ENCODE assay signal across 23 mouse cellular contexts in the genomic region with DNA sequence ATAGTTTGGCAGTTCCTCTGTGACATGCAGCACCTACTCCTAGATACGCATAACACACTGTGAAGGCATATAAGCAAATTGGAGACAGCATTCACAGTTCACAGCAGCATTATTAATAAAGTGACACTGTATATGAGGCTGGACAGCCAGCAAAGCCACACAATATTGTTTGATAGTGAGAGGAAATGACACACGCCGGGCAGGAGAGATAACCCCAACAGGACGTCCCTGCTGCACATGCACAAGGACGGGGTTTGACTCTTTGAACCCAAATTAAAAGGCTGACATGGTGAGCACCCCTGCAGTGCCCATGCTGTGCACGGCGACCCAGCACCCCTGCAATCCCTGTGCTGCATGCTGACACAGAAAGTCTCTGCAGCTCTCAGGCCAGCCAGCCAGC. TPM values are rescaled to one million over a fixed set of nuclear protein-coding genes. Genes with fewer than 3 reads are reported as not detected.
DNase-seq lines count a peak whose midpoint lies in the region; ATAC-seq and TF ChIP-seq lines count a peak whose summit lies in the region.
"Had no signal": no experiment of that assay in that cellular context is flagged by ENCODE, and none has a peak within 500 bp of the region (broad histone marks: within the 10 kb centered on the region; RNA-seq: fewer than 3 reads in every experiment).

No protein-coding gene starts in this region.

- 0 out of 2 replicates have a peak, but pooled peaks cover 3% of the 10 kb centered on the region for H3K9me3 ChIP-seq in lung, embryonic 14.5 days (ENCODE audit: low read depth, low read length)
- H3K9me3 ChIP-seq in liver, embryonic 15.5 days (replicated peaks): no peaks in the 10 kb centered on the region
- no peaks in the 10 kb centered on the region for H3K9me3 ChIP-seq in forebrain, embryonic 12.5 days
- H3K9me3 ChIP-seq: embryonic facial prominence, embryonic 12.5 days; forebrain, embryonic 15.5 days; heart, embryonic 10.5 days; kidney, embryonic 15.5 days; limb, embryonic 12.5 days; midbrain, embryonic 10.5 days had no signal

- peaks cover 8% of the 10 kb centered on the region; the same call in 1 of the 2 replicates for H3K4me1 ChIP-seq in lung, embryonic 14.5 days (ENCODE audit: insufficient read depth)
- H3K4me1 ChIP-seq in liver, embryonic 15.5 days (replicated peaks): peaks cover 52% of the 10 kb centered on the region
- no peaks in the 10 kb centered on the region; the same call in 1 of the 2 replicates for H3K4me1 ChIP-seq in forebrain, embryonic 12.5 days
- H3K4me1 ChIP-seq: embryonic facial prominence, embryonic 12.5 days had no signal

- H3K4me3 ChIP-seq in lung, embryonic 14.5 days (ENCODE audit: low read depth, low read length): no peak overlapping the region
- no peak overlapping the region for H3K4me3 ChIP-seq in liver, embryonic 15.5 days (replicated peaks)
- H3K4me3 ChIP-seq in forebrain, embryonic 12.5 days (replicated peaks): no peak overlapping the region
- H3K4me3 ChIP-seq: embryonic facial prominence, embryonic 12.5 days; erythroblast, embryonic 14.5 days; forebrain, embryonic 15.5 days; heart, embryonic 10.5 days; kidney, embryonic 15.5 days; limb, embryonic 12.5 days; midbrain, embryonic 10.5 days; myocyte had no signal

- no peak overlapping the region for H3K4me2 ChIP-seq in lung, embryonic 14.5 days
- H3K4me2 ChIP-seq in liver, embryonic 15.5 days: peak overlapping the region; percentile 6; the same call in 1 of the 2 replicates
- no peak overlapping the region for H3K4me2 ChIP-seq in forebrain, embryonic 12.5 days
- H3K4me2 ChIP-seq: embryonic facial prominence, embryonic 12.5 days; forebrain, embryonic 15.5 days; kidney, embryonic 15.5 days; limb, embryonic 12.5 days had no signal

- DNase-seq in lung, embryonic 14.5 days: peak; percentile 31
- no peak for DNase-seq in lung, postnatal 25 days (ENCODE audit: low spot score)
- peak; percentile 94 for DNase-seq in 416B (ENCODE audit: low read depth)
- DNase-seq: cerebellum, adult 11 months; cerebellum, adult 9-11 months; kidney, adult 11 months; kidney, postnatal 4 days; lung, adult 18-20 months; right cerebral cortex, postnatal 14 days had no signal

- H3K27me3 ChIP-seq in lung, embryonic 14.5 days (ENCODE audit: insufficient read depth, low read length): no peaks in the 10 kb centered on the region
- no peaks in the 10 kb centered on the region for H3K27me3 ChIP-seq in liver, embryonic 15.5 days
- no peaks in the 10 kb centered on the region for H3K27me3 ChIP-seq in forebrain, embryonic 12.5 days
- H3K27me3 ChIP-seq: embryonic facial prominence, embryonic 12.5 days; forebrain, embryonic 15.5 days; kidney, embryonic 15.5 days; limb, embryonic 12.5 days; Patski had no signal

- H3K9ac ChIP-seq in lung, embryonic 14.5 days: no peak overlapping the region
- H3K9ac ChIP-seq in liver, embryonic 15.5 days: no peak overlapping the region
- no peak overlapping the region for H3K9ac ChIP-seq in forebrain, embryonic 12.5 days
- H3K9ac ChIP-seq: embryonic facial prominence, embryonic 12.5 days; forebrain, embryonic 15.5 days; kidney, embryonic 15.5 days; limb, embryonic 12.5 days had no signal

- no peaks in the 10 kb centered on the region for H3K36me3 ChIP-seq in lung, embryonic 14.5 days (ENCODE audit: insufficient read depth)
- no peaks in the 10 kb centered on the region for H3K36me3 ChIP-seq in liver, embryonic 15.5 days (replicated peaks)
- no peaks in the 10 kb centered on the region for H3K36me3 ChIP-seq in forebrain, embryonic 12.5 days (replicated peaks)
- H3K36me3 ChIP-seq: embryonic facial prominence, embryonic 12.5 days; forebrain, embryonic 15.5 days; kidney, embryonic 15.5 days; limb, embryonic 12.5 days; midbrain, embryonic 10.5 days had no signal

- TF ChIP-seq CTCF in lung, embryonic 14.5 days (IDR thresholded peaks at IDR 0.05; ENCODE audit: low read depth): no peak

- no peak overlapping the region for H3K27ac ChIP-seq in lung, embryonic 14.5 days (ENCODE audit: low read depth)
- H3K27ac ChIP-seq in liver, embryonic 15.5 days (replicated peaks): no peak overlapping the region
- H3K27ac ChIP-seq in forebrain, embryonic 12.5 days: no peak overlapping the region
- H3K27ac ChIP-seq: embryonic facial prominence, embryonic 12.5 days; forebrain, embryonic 15.5 days; heart, embryonic 10.5 days; kidney, embryonic 15.5 days; limb, embryonic 12.5 days; midbrain, embryonic 10.5 days had no signal

- 23% methylated on average over 7 of the region's 7 CpGs for WGBS in lung, embryonic 14.5 days
- WGBS in liver, embryonic 15.5 days (ENCODE audit: insufficient replicate concordance): 13% methylated on average over 7 of the region's 7 CpGs
- WGBS in forebrain, embryonic 12.5 days: 52% methylated on average over 7 of the region's 7 CpGs

- ATAC-seq in lung, embryonic 14.5 days (ENCODE audit: insufficient read depth): no peak
- ATAC-seq in hematopoietic stem cell, adult 5-6 weeks (replicated peaks in 1 of 2; ENCODE audit: insufficient read depth in 1 of 2, low FRiP score in 2 of 2, low TSS enrichment in 1 of 2, low read depth in 1 of 2, poor library complexity in 2 of 2, severe bottlenecking in 2 of 2): peak; percentile 22 to 46; a peak in 2 of 4 replicates
- no peak for ATAC-seq in liver, embryonic 15.5 days (ENCODE audit: insufficient read depth)
- ATAC-seq in erythroblast, adult 5-6 weeks (replicated peaks; ENCODE audit: low FRiP score, poor library complexity, severe bottlenecking): no peak
- no peak for ATAC-seq in forebrain, embryonic 12.5 days (ENCODE audit: low FRiP score)
- ATAC-seq: forebrain, embryonic 15.5 days; midbrain, embryonic 16.5 days; Patski had no signal

RNA-seq across cellular contexts. Expression of a gene that starts 17.5 kb away (rescaled TPM):
- polyA plus RNA-seq in lung, embryonic 14.5 days (2014; fragmentation: Nextera tagmentation; extraction: Ambion mirVana): 25.4 and 28.8 TPM in 2 replicates
- total RNA-seq in hematopoietic stem cell, adult 5-6 weeks (2017): 16.8 and 18.1 TPM in 2 replicates
- polyA plus RNA-seq in liver, embryonic 15.5 days (2015; fragmentation: Nextera tagmentation; extraction: Ambion mirVana): 7.3 and 8.6 TPM in 2 replicates
- total RNA-seq in erythroblast, adult 5-6 weeks (2015; ENCODE audit: low replicate concordance): 4.2 and 5.6 TPM in 2 replicates
- 7.1 and 7.7 TPM in 2 replicates for total RNA-seq in erythroblast, adult 5-6 weeks (2017; ENCODE audit: low replicate concordance)
- 55.3 and 60.0 TPM in 2 replicates for polyA plus RNA-seq in forebrain, embryonic 12.5 days (2016; fragmentation: Nextera tagmentation; extraction: Ambion mirVana)

Comparison
In these comparisons a context has a peak if more than half of its experiments do, and no peak if none do; other contexts are left out.
1. ATAC-seq: peak in hematopoietic stem cell, adult 5-6 weeks (2 of 2); none in lung, embryonic 14.5 days (single experiment), liver, embryonic 15.5 days (single experiment), erythroblast, adult 5-6 weeks (single experiment) and forebrain, embryonic 12.5 days (single experiment).